Mouse (Mus musculus): ENCODE results near the gene Ccdc141. TPM values are rescaled to one million over a fixed set of nuclear protein-coding genes. Genes with fewer than 3 reads are reported as not detected.
A peak's percentile ranks its signal among the peaks of the same experiment; 100 is the strongest.

The Ccdc141 gene
- polyA plus RNA-seq, 1 experiment from 2014 or later: 31.9 TPM

- H3K27ac ChIP-seq (ENCODE audit: low read length): no peak overlapping the region
- H3K36me3 ChIP-seq (ENCODE audit: insufficient read depth, low read length): no peaks in the 10 kb centered on the region
- 66% methylated on average over 7 of the region's 7 CpGs for WGBS
- no peak overlapping the region for H3K4me2 ChIP-seq (replicated peaks; ENCODE audit: low read depth, low read length)
- no peaks in the 10 kb centered on the region for H3K9me3 ChIP-seq (ENCODE audit: low read length)
- DNase-seq (ENCODE audit: low spot score) (no peak), ATAC-seq (no peak)
- no peaks in the 10 kb centered on the region for H3K4me1 ChIP-seq (ENCODE audit: insufficient read depth, low read depth, low read length)
- no peaks in the 10 kb centered on the region for H3K27me3 ChIP-seq (replicated peaks; ENCODE audit: insufficient read depth, low read length)
- TF ChIP-seq EP300 (IDR thresholded peaks at IDR 0.05) (no peak), CTCF (IDR thresholded peaks at IDR 0.05) (no peak)
- no peak overlapping the region for H3K9ac ChIP-seq (replicated peaks; ENCODE audit: low read depth)
- no peak overlapping the region for H3K4me3 ChIP-seq (ENCODE audit: low read depth, low read length)
Measured at GRCm38 (mm10) chr2:76965542-76965941, 204.9 kb downstream of the Ccdc141 start.

GRCm38 (mm10) chr2:76962045-76962432 is 208.4 kb downstream of the Ccdc141 start:
- H3K36me3 ChIP-seq (ENCODE audit: insufficient read depth, low read length): no peaks in the 10 kb centered on the region
- no peak for TF ChIP-seq CTCF (IDR thresholded peaks at IDR 0.05)
- no peak for TF ChIP-seq EP300 (IDR thresholded peaks at IDR 0.05)
- H3K9ac ChIP-seq (replicated peaks; ENCODE audit: low read depth): no peak overlapping the region
- H3K4me1 ChIP-seq (ENCODE audit: insufficient read depth, low read depth, low read length): no peaks in the 10 kb centered on the region
- no peak overlapping the region for H3K4me3 ChIP-seq (ENCODE audit: low read depth, low read length)
- H3K9me3 ChIP-seq (ENCODE audit: low read length): no peaks in the 10 kb centered on the region
- H3K27ac ChIP-seq (ENCODE audit: low read length): no peak overlapping the region
- ATAC-seq (peak; percentile 68; the same call in 1 of the 2 replicates), DNase-seq (ENCODE audit: low spot score) (peak; percentile 52)
- WGBS: 57% methylated on average over 6 of the region's 6 CpGs
- no peaks in the 10 kb centered on the region for H3K27me3 ChIP-seq (replicated peaks; ENCODE audit: insufficient read depth, low read length)
- H3K4me2 ChIP-seq (replicated peaks; ENCODE audit: low read depth, low read length): no peak overlapping the region

- Histone ChIP-seq H3K4me2 (replicated peaks; ENCODE audit: low read depth, low read length) (no peak overlapping the region), H3K27me3 (replicated peaks; ENCODE audit: insufficient read depth, low read length) (no peaks in the 10 kb centered on the region), H3K27ac (ENCODE audit: low read length) (no peak overlapping the region), H3K4me1 (ENCODE audit: insufficient read depth, low read depth, low read length) (no peaks in the 10 kb centered on the region), H3K9me3 (ENCODE audit: low read length) (no peaks in the 10 kb centered on the region), H3K36me3 (ENCODE audit: insufficient read depth, low read length) (no peaks in the 10 kb centered on the region), H3K4me3 (ENCODE audit: low read depth, low read length) (no peak overlapping the region), H3K9ac (replicated peaks; ENCODE audit: low read depth) (no peak overlapping the region)
- WGBS: 67% methylated on average over 10 of the region's 10 CpGs
- ATAC-seq (no peak), DNase-seq (ENCODE audit: low spot score) (no peak)
- no peak for TF ChIP-seq EP300 (IDR thresholded peaks at IDR 0.05)
Measured at GRCm38 (mm10) chr2:76961420-76962044, 208.9 kb downstream of the Ccdc141 start.

Small RNA genes within 50 kb of the gene (microRNA-seq; reads per million reads assigned to microRNA genes)
- not detected for gene Gm44360

Other genes starting within 250 kb of the Ccdc141 start
- gene Ttn, start 188.1 kb downstream of the Ccdc141 start, polyA plus RNA-seq (2015; fragmentation: Nextera tagmentation; extraction: Ambion mirVana): 5.5 and 9.0 TPM in 2 replicates
- 11.6 and 11.8 TPM in 2 replicates for gene Sestd1, start 110.0 kb upstream of the Ccdc141 start, polyA plus RNA-seq (2015; fragmentation: Nextera tagmentation; extraction: Ambion mirVana)